Mouse (Mus musculus): ENCODE measurements around the gene Olfr317. TPM values are rescaled to one million over a fixed set of nuclear protein-coding genes. Genes with fewer than 3 reads are reported as not detected.
"Not testable (repeated sequence)": the region's sequence is repeated elsewhere in the genome, so short reads cannot be mapped to it uniquely, and the experiment has no call there.

The Olfr317 gene
- 0.12 and 0.23 TPM in 2 replicates for polyA plus RNA-seq (2015; fragmentation: Nextera tagmentation; extraction: Ambion mirVana)

GRCm38 (mm10) chr11:58738792-58739262 lies at the start of gene Olfr317:
Gene Olfr317, minus strand, starts transcription at chr11:58739212.
- H3K4me2 ChIP-seq (replicated peaks) = no peak within 1 kb of the TSS
- H3K4me1 ChIP-seq (replicated peaks) = no peaks in the 10 kb centered on the region
- H3K9me3 ChIP-seq = no peaks in the 10 kb centered on the region
- H3K27me3 ChIP-seq = no peaks in the 10 kb centered on the region
- no peak within 1 kb of the TSS for H3K9ac ChIP-seq (replicated peaks)
- no peak within 1 kb of the TSS for H3K27ac ChIP-seq
- H3K36me3 ChIP-seq = no peaks in the 10 kb centered on the region
- 80% methylated on average over 4 of the region's 4 CpGs for WGBS
- ATAC-seq = no peak
- no peak within 1 kb of the TSS for H3K4me3 ChIP-seq (replicated peaks)

GRCm38 (mm10) chr11:58788346-58788745 lies 49.3 kb upstream of the Olfr317 start:
- H3K4me2 ChIP-seq (replicated peaks) = no peak overlapping the region
- H3K4me1 ChIP-seq (replicated peaks) = peaks cover 10% of the 10 kb centered on the region
- 83% methylated on average over 8 of the region's 8 CpGs for WGBS
- no peak overlapping the region for H3K27ac ChIP-seq
- H3K36me3 ChIP-seq = no peaks in the 10 kb centered on the region
- H3K9ac ChIP-seq (replicated peaks) = no peak overlapping the region
- H3K27me3 ChIP-seq = no peaks in the 10 kb centered on the region
- H3K4me3 ChIP-seq (replicated peaks) = no peak overlapping the region
- no peak for ATAC-seq
- H3K9me3 ChIP-seq = no peaks in the 10 kb centered on the region

- 92% methylated on average over 10 of the region's 10 CpGs for WGBS
- H3K27me3 ChIP-seq = no peaks in the 10 kb centered on the region
- H3K9me3 ChIP-seq = no peaks in the 10 kb centered on the region
- H3K4me3 ChIP-seq (replicated peaks) = no peak overlapping the region
- peaks cover 10% of the 10 kb centered on the region for H3K4me1 ChIP-seq (replicated peaks)
- H3K36me3 ChIP-seq = no peaks in the 10 kb centered on the region
- no peak for ATAC-seq
- H3K27ac ChIP-seq = no peak overlapping the region
- H3K9ac ChIP-seq (replicated peaks) = no peak overlapping the region
- no peak overlapping the region for H3K4me2 ChIP-seq (replicated peaks)
Observed at GRCm38 (mm10) chr11:58787651-58788050, 48.6 kb upstream of the Olfr317 start.

GRCm38 (mm10) chr11:58784182-58784581 lies 45.2 kb upstream of the Olfr317 start:
- Histone ChIP-seq H3K9ac (replicated peaks) (no peak overlapping the region), H3K36me3 (no peaks in the 10 kb centered on the region), H3K9me3 (no peaks in the 10 kb centered on the region), H3K27me3 (no peaks in the 10 kb centered on the region), H3K4me2 (replicated peaks) (no peak overlapping the region), H3K27ac (no peak overlapping the region), H3K4me3 (replicated peaks) (no peak overlapping the region), H3K4me1 (replicated peaks) (peaks cover under 1% of the 10 kb centered on the region)
- WGBS = 90% methylated on average over 2 of the region's 2 CpGs
- ATAC-seq = no peak

GRCm38 (mm10) chr11:58782480-58783089 lies 43.6 kb upstream of the Olfr317 start, which contains the start of gene Olfr314:
Gene Olfr314, plus strand, starts transcription at chr11:58782952.
- Histone ChIP-seq H3K9ac (replicated peaks) (no peak within 1 kb of the TSS), H3K36me3 (no peaks in the 10 kb centered on the region), H3K4me3 (replicated peaks) (no peak within 1 kb of the TSS), H3K4me1 (replicated peaks) (no peaks in the 10 kb centered on the region), H3K27ac (no peak within 1 kb of the TSS), H3K9me3 (no peaks in the 10 kb centered on the region), H3K27me3 (no peaks in the 10 kb centered on the region), H3K4me2 (replicated peaks) (no peak within 1 kb of the TSS)
- WGBS = 92% methylated on average over 6 of the region's 6 CpGs
- no peak for ATAC-seq

- no peaks in the 10 kb centered on the region; the same call in 1 of the 2 replicates for H3K27me3 ChIP-seq
- H3K9ac ChIP-seq (replicated peaks) = no peak within 1 kb of the TSS
- ATAC-seq = no peak
- no peaks in the 10 kb centered on the region for H3K9me3 ChIP-seq
- no peaks in the 10 kb centered on the region for H3K4me1 ChIP-seq (replicated peaks)
- no peaks in the 10 kb centered on the region for H3K36me3 ChIP-seq
- no peak within 1 kb of the TSS for H3K4me3 ChIP-seq (replicated peaks)
- no peak within 1 kb of the TSS for H3K4me2 ChIP-seq (replicated peaks)
- no peak within 1 kb of the TSS for H3K27ac ChIP-seq
Observed at GRCm38 (mm10) chr11:58772888-58773287, 33.9 kb upstream of the Olfr317 start, which contains the start of gene Olfr315. Gene Olfr315, plus strand, starts transcription at chr11:58773188.

- no peaks in the 10 kb centered on the region for H3K27me3 ChIP-seq
- ATAC-seq = no peak
- 88% methylated on average over 2 of the region's 2 CpGs for WGBS
- no peaks in the 10 kb centered on the region for H3K9me3 ChIP-seq
- no peak within 1 kb of the TSS for H3K4me3 ChIP-seq (replicated peaks)
- H3K27ac ChIP-seq = no peak within 1 kb of the TSS
- H3K4me2 ChIP-seq (replicated peaks) = no peak within 1 kb of the TSS
- no peaks in the 10 kb centered on the region for H3K4me1 ChIP-seq (replicated peaks)
- H3K9ac ChIP-seq (replicated peaks) = no peak within 1 kb of the TSS
- no peaks in the 10 kb centered on the region for H3K36me3 ChIP-seq
Observed at GRCm38 (mm10) chr11:58752434-58752833, 13.4 kb upstream of the Olfr317 start, which contains the start of gene Olfr316. Gene Olfr316, plus strand, starts transcription at chr11:58752734.

- not testable (repeated sequence) for H3K36me3 ChIP-seq; ATAC-seq; H3K27ac ChIP-seq; H3K4me1 ChIP-seq (replicated peaks); H3K27me3 ChIP-seq; H3K4me3 ChIP-seq (replicated peaks); H3K4me2 ChIP-seq (replicated peaks); H3K9ac ChIP-seq (replicated peaks); H3K9me3 ChIP-seq
- 84% methylated on average over 18 of the region's 18 CpGs for WGBS
Observed at GRCm38 (mm10) chr11:58751096-58751495, 12.1 kb upstream of the Olfr317 start.

GRCm38 (mm10) chr11:58733372-58733771 lies 5.6 kb downstream of the Olfr317 start:
- no peak overlapping the region for H3K4me2 ChIP-seq (replicated peaks)
- no peak for ATAC-seq
- H3K27ac ChIP-seq = no peak overlapping the region
- H3K9me3 ChIP-seq = no peaks in the 10 kb centered on the region
- H3K36me3 ChIP-seq = no peaks in the 10 kb centered on the region
- no peaks in the 10 kb centered on the region for H3K27me3 ChIP-seq
- H3K9ac ChIP-seq (replicated peaks) = no peak overlapping the region
- 59% methylated on average over 3 of the region's 3 CpGs for WGBS
- no peaks in the 10 kb centered on the region for H3K4me1 ChIP-seq (replicated peaks)
- H3K4me3 ChIP-seq (replicated peaks) = no peak overlapping the region

GRCm38 (mm10) chr11:58727896-58728650 lies 10.9 kb downstream of the Olfr317 start:
- H3K27ac ChIP-seq; H3K9ac ChIP-seq (replicated peaks); H3K9me3 ChIP-seq; H3K4me3 ChIP-seq (replicated peaks); H3K4me2 ChIP-seq (replicated peaks); H3K36me3 ChIP-seq; ATAC-seq; H3K4me1 ChIP-seq (replicated peaks); H3K27me3 ChIP-seq: not testable (repeated sequence)
- WGBS = 74% methylated on average over 6 of the region's 6 CpGs

GRCm38 (mm10) chr11:58723914-58724313 lies 15.1 kb downstream of the Olfr317 start, which contains the start of gene Olfr318:
Gene Olfr318, minus strand, starts transcription at chr11:58724014.
- no peak within 1 kb of the TSS for H3K9ac ChIP-seq (replicated peaks)
- H3K27ac ChIP-seq = no peak within 1 kb of the TSS
- H3K36me3 ChIP-seq = no peaks in the 10 kb centered on the region
- no peaks in the 10 kb centered on the region for H3K4me1 ChIP-seq (replicated peaks)
- no peak within 1 kb of the TSS for H3K4me2 ChIP-seq (replicated peaks)
- H3K9me3 ChIP-seq = no peaks in the 10 kb centered on the region
- no peak for ATAC-seq
- no peak within 1 kb of the TSS for H3K4me3 ChIP-seq (replicated peaks)
- no peaks in the 10 kb centered on the region for H3K27me3 ChIP-seq

GRCm38 (mm10) chr11:58719701-58720100 lies 19.3 kb downstream of the Olfr317 start:
- no peaks in the 10 kb centered on the region for H3K9me3 ChIP-seq
- no peaks in the 10 kb centered on the region for H3K27me3 ChIP-seq
- no peak overlapping the region for H3K4me2 ChIP-seq (replicated peaks)
- 89% methylated on average over 4 of the region's 4 CpGs for WGBS
- no peak overlapping the region for H3K27ac ChIP-seq
- no peak overlapping the region for H3K4me3 ChIP-seq (replicated peaks)
- no peak overlapping the region for H3K9ac ChIP-seq (replicated peaks)
- no peak for ATAC-seq
- no peaks in the 10 kb centered on the region for H3K4me1 ChIP-seq (replicated peaks)
- H3K36me3 ChIP-seq = no peaks in the 10 kb centered on the region
